Mouse (Mus musculus): ENCODE results near the gene 4933411K16Rik.

GRCm38 (mm10) chr19:42075051-42075450 lies 23.0 kb downstream of the 4933411K16Rik start:
- TF ChIP-seq CTCF (conservative IDR thresholded peaks at IDR 0.05; ENCODE audit: insufficient read depth, insufficient read length, low read depth, low read length) (no peak), POLR2A (IDR thresholded peaks at IDR 0.05; ENCODE audit: low read depth, low read length) (no peak)

Data from kidney, adult 2 months (tissue).